Mouse (Mus musculus) lung, embryonic 14.5 days (tissue): Measurements from ENCODE around the gene Cmip. TPM values are rescaled to one million over a fixed set of nuclear protein-coding genes. Genes with fewer than 3 reads are reported as not detected.
A peak's percentile ranks its signal among the peaks of the same experiment; 100 is the strongest.

Source experiments
- ATAC-seq: fragments of 200-750 bp; cut with Nextera tagmentation; 2 replicates; pipeline ENCODE4 v1.8.0; 2017; ENCODE audit warnings: mild to moderate bottlenecking, moderate TSS enrichment, moderate library complexity; ENCODE audit not compliant: insufficient read depth
- DNase-seq: peaks from one replicate; pipeline ENCODE4 v3.0.0-alpha.2; 2015
- H3K27ac ChIP-seq: fragments of 300-500 bp; sonication (generic); 2 replicates; pipeline ENCODE4 v1.5.1; 2014; ENCODE audit warnings: low read depth, mild to moderate bottlenecking, moderate library complexity
- H3K27me3 ChIP-seq: fragments of 300-500 bp; sonication (generic); 2 replicates; pipeline ENCODE4 v1.6.1; 2014; ENCODE audit warnings: low read length, control low read depth; ENCODE audit not compliant: insufficient read depth
- H3K36me3 ChIP-seq: fragments of 300-500 bp; sonication (generic); 2 replicates; pipeline ENCODE4 v1.6.1; 2014; ENCODE audit warnings: control low read depth; ENCODE audit not compliant: insufficient read depth
- H3K4me1 ChIP-seq: fragments of 300-500 bp; sonication (generic); 2 replicates; pipeline ENCODE4 v1.6.1; 2014; ENCODE audit warnings: antibody characterized with exemption, control low read depth; ENCODE audit not compliant: insufficient read depth
- H3K4me2 ChIP-seq: fragments of 300-500 bp; sonication (generic); 2 replicates; pipeline ENCODE4 v1.6.1; 2014; ENCODE audit warnings: mild to moderate bottlenecking
- H3K4me3 ChIP-seq: fragments of 300-500 bp; sonication (generic); 2 replicates; pipeline ENCODE4 v1.5.1; 2014; ENCODE audit warnings: low read depth, low read length
- H3K9ac ChIP-seq: fragments of 300-500 bp; sonication (generic); 2 replicates; pipeline ENCODE4 v1.6.1; 2014
- H3K9me3 ChIP-seq: fragments of 300-500 bp; sonication (generic); 2 replicates; pipeline ENCODE4 v1.6.1; 2016; ENCODE audit warnings: low read depth, low read length, control low read depth
- CTCF ChIP-seq: IDR thresholded peaks from 2 replicates; pipeline ENCODE4 v1.5.1; 2016; ENCODE audit warnings: antibody characterized with exemption, low read depth
- WGBS: fragments of 180-500 bp; shearing (Covaris S2); extraction: QIAGEN DNeasy Blood & Tissue Kit; methylation state at CpG from one replicate; pipeline ENCODE4 v1.1.7; 2014; 5-methylcytosine and 5-hydroxymethylcytosine counted together
- polyA plus RNA-seq: library from polyadenylated mRNA; unstranded; fragments of >200 nt; fragmentation: Nextera tagmentation; extraction: Ambion mirVana; gene quantifications from 2 replicates; pipeline ENCODE4 v1.2.1, GENCODE M21; 2014

The Cmip gene
- polyA plus RNA-seq, 1 experiment from 2014 or later: 26.5 TPM

DNA sequence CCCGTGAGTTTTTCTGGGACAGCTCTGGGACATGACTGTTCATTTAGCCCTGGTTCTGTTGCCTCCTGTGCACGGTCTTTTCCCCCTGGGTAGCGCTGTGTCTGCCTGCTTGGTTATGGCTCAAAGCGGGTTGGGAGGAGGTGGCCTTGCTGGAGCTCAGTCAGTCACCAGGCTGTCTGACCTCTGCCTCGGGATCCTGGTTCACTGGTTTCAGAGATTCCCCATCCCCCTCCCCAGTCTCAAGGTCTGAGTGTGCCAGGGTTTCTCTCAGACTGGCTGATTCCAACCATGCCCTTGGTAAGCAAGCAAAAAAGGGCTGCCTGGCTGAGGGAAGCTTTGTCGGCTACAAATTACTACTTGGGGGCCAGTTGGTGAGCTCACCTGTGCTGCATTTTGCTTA lies 76.8 kb downstream of the Cmip start:
- peaks cover 37% of the 10 kb centered on the region for H3K4me1 ChIP-seq
- WGBS: 53% methylated on average over 6 of the region's 6 CpGs
- no peak for TF ChIP-seq CTCF
- ATAC-seq (no peak), DNase-seq (no peak)
- no peaks in the 10 kb centered on the region for H3K36me3 ChIP-seq
- H3K27ac ChIP-seq: peak overlapping the region; percentile 50; the same call in 1 of the 2 replicates
- H3K9ac ChIP-seq: no peak overlapping the region; the same call in 1 of the 2 replicates
- no peaks in the 10 kb centered on the region for H3K27me3 ChIP-seq
- H3K4me2 ChIP-seq: no peak overlapping the region
- H3K9me3 ChIP-seq: no peaks in the 10 kb centered on the region
- H3K4me3 ChIP-seq: no peak overlapping the region

DNA sequence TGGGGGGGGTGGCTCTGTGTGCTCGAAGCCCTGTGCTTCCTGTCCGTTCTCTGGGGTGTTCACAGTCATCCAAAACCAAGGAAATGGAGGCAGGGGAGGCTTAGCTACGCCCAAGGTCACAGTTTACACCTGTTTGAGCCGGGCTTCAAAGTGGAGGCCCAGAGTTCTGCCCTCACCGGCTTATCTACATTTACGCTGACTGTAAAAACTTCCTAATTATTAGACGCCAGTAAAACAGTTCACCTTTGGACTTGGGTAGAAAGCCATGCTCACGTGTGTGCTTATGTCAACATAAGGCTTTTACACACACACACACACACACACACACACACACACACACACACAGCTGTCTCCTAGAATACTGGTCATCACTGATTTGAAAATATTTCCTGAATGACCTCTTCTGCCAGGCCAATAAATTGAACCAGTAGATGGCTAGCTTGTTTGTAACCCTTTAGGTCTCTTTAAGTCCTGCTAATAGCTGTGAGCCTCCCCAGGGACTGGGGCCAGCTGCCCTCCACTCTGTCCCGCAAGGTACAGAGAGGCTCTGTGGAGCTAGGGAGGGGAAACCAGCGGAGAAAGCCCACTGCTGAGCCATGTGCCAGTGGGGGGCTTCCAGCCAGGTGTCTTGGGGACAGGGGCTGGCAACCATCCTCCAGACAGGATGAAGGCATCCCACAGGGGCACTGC lies 77.3 kb downstream of the Cmip start:
- DNase-seq (no peak), ATAC-seq (no peak)
- Histone ChIP-seq H3K36me3 (no peaks in the 10 kb centered on the region), H3K27ac (peak overlapping the region; percentile 69), H3K27me3 (no peaks in the 10 kb centered on the region), H3K4me2 (no peak overlapping the region), H3K9ac (peak overlapping the region; percentile 13), H3K4me3 (no peak overlapping the region), H3K9me3 (no peaks in the 10 kb centered on the region), H3K4me1 (peaks cover 39% of the 10 kb centered on the region)
- TF ChIP-seq CTCF: no peak
- 34% methylated on average over 10 of the region's 10 CpGs for WGBS

DNA sequence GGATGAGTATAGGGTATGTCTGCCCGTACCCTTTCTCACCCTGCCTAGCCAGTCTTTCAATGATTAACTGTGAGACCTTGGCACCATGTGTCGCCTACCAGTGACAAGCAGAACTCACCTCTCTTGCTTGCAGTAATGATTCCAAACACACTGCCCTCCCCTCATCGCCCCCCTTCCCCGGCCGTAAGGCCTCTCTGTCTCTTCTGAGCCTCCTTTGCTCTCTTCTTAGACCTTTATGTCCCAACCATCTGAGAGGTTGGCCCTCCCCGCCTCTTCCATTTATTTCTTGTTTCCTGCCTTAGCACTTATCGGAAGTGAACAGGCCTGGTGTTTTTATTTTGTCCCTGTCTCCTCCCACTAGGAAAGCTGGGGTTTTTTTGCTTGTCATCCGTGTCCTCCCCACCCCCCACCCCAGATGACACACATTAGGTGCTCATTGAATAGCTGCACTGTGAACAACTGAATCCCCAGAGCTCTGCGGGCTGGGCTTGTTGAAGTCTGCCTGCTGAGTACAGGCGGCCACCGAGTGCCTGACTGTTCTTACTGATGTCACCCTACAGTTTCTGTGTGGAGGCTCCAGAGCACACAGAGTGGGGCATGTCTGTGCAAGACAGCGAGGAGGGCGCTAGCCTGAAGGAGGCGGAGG lies 78.0 kb downstream of the Cmip start:
- DNase-seq: peak; percentile 55
- ATAC-seq: peak; percentile 29; the same call in 1 of the 2 replicates
- no peaks in the 10 kb centered on the region for H3K27me3 ChIP-seq
- peaks cover 38% of the 10 kb centered on the region for H3K4me1 ChIP-seq
- H3K36me3 ChIP-seq: no peaks in the 10 kb centered on the region
- H3K9ac ChIP-seq: peak overlapping the region; percentile 13; the same call in 1 of the 2 replicates
- no peaks in the 10 kb centered on the region for H3K9me3 ChIP-seq
- peak overlapping the region; percentile 38; the same call in 1 of the 2 replicates for H3K27ac ChIP-seq
- WGBS: 31% methylated on average over 14 of the region's 14 CpGs
- 0 out of 2 replicates have a peak overlapping the region, but pooled peaks have one; percentile 15 for H3K4me2 ChIP-seq
- H3K4me3 ChIP-seq: no peak overlapping the region
- no peak for TF ChIP-seq CTCF

DNA sequence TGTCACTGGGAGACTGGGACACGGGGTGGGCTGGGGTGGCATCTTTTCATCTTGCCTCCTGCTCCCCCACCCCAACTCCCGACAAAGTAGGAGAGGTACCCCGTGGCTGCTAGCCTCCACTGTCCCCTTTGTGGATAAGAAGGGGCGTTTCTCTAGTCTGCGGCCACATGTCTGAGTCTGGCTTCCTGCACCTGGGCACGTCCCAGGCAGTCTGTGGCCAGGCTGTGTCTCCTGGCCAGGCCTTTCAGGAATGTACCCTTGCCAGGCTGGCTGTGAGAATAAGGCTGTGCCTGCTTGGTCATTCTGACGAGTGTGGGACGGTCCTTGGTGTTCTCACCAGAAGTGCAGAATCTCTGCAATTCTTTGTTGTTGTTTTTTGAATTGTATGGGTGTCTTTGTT lies 78.6 kb downstream of the Cmip start:
- Histone ChIP-seq H3K9me3 (no peaks in the 10 kb centered on the region), H3K27ac (peak overlapping the region; percentile 38; the same call in 1 of the 2 replicates), H3K36me3 (no peaks in the 10 kb centered on the region), H3K27me3 (no peaks in the 10 kb centered on the region), H3K9ac (no peak overlapping the region; the same call in 1 of the 2 replicates), H3K4me1 (peaks cover 39% of the 10 kb centered on the region), H3K4me2 (no peak overlapping the region), H3K4me3 (no peak overlapping the region)
- TF ChIP-seq CTCF: no peak
- 48% methylated on average over 8 of the region's 8 CpGs for WGBS
- DNase-seq: no peak
- 0 out of 2 replicates have a peak, but pooled peaks have one; percentile 21 for ATAC-seq

DNA sequence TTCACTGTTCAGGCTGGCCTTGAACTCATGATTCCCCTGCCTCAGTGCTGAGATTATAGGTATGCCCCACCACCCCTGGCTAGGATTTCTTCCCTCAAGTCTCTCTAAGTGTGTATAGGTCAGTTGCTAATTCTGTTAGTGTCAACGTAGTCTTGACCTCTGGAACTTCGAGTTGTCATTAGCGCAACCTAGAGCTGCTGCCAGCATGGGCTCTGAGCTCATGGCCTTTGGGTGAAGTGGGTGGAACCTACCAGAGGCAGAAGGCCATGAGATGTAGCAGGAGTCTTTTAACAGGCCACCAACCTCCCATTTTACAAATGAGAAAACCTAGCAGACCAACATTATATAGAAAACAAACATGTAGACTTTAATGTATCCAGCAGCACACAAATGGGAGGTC lies 80.3 kb downstream of the Cmip start:
- ATAC-seq (no peak), DNase-seq (no peak)
- Histone ChIP-seq H3K27ac (no peak overlapping the region), H3K36me3 (no peaks in the 10 kb centered on the region), H3K9me3 (no peaks in the 10 kb centered on the region), H3K9ac (no peak overlapping the region), H3K4me2 (no peak overlapping the region), H3K27me3 (no peaks in the 10 kb centered on the region), H3K4me3 (no peak overlapping the region), H3K4me1 (peaks cover 39% of the 10 kb centered on the region)
- 57% methylated on average over 3 of the region's 3 CpGs for WGBS
- TF ChIP-seq CTCF: no peak

DNA sequence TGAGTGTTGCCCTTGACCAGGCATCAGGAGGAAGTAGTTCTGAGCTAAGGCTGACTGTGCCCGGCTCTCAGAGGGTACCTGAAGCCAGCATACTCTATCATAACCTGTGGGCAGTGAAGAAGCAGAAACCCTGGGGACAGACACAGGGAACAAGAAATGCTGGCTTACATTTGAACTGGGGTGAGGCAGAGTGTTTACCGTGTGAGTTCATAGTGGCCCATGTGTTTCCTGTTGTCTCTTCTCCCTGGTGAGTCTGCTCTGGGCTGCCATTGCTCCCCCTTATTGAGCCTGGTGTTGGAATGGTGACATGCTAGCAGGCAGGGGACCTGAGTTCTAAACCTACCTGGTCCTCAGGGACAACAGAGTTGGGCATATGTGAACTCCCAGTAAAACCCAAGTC lies 81.8 kb downstream of the Cmip start:
- TF ChIP-seq CTCF: no peak
- no peaks in the 10 kb centered on the region for H3K9me3 ChIP-seq
- 54% methylated on average over 2 of the region's 2 CpGs for WGBS
- H3K27me3 ChIP-seq: no peaks in the 10 kb centered on the region
- no peak overlapping the region for H3K4me3 ChIP-seq
- H3K4me2 ChIP-seq: peak overlapping the region; percentile 40; the same call in 1 of the 2 replicates
- ATAC-seq (no peak), DNase-seq (no peak)
- no peak overlapping the region for H3K9ac ChIP-seq
- no peaks in the 10 kb centered on the region for H3K36me3 ChIP-seq
- H3K27ac ChIP-seq: no peak overlapping the region
- H3K4me1 ChIP-seq: peaks cover 43% of the 10 kb centered on the region

DNA sequence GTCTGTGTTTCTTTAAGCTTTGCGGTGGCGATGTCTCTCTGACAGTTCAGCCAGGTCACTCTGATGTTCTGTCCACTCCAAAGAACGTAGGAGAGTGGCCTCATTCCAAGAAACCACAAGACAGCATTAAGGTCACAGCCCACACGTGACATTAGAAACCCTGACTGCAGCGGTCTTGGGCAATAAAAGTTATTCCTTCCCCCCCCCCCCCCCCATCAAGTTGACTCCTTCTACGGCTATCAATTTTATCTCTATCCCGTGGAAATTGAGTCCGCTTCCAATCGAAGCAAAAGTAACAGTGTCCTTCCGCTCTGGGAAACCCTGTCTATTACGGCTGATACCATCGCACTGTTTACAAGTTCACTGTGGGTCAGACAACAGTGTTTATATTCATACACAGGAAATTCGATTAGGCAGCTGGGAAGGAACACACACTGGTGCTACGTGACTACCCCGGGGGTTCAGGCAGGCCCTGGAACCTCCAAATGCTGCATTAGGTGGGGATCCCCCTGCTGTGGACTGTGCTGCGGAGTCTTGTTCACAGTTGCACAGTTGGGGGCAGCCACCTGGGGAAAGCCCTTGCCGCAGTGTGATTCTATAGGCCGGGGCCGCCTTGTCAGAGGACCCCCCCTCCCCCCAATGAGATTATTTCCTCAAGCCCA lies 82.6 kb downstream of the Cmip start:
- peak; percentile 60 for DNase-seq
- H3K4me2 ChIP-seq: peak overlapping the region; percentile 40
- H3K4me1 ChIP-seq: peaks cover 36% of the 10 kb centered on the region
- no peak for TF ChIP-seq CTCF
- peak overlapping the region; percentile 54; the same call in 1 of the 2 replicates for H3K27ac ChIP-seq
- no peaks in the 10 kb centered on the region for H3K9me3 ChIP-seq
- ATAC-seq: peak; percentile 26
- H3K36me3 ChIP-seq: no peaks in the 10 kb centered on the region
- 20% methylated on average over 19 of the region's 19 CpGs for WGBS
- H3K27me3 ChIP-seq: no peaks in the 10 kb centered on the region
- no peak overlapping the region for H3K4me3 ChIP-seq
- no peak overlapping the region for H3K9ac ChIP-seq
